Mouse (Mus musculus) mouse trophoblast stem cell (cell line): ENCODE results near the gene Acap1.

Experiments used
- in situ Hi-C, 2 experiments: fragments of 300-500 bp; cut with MseI, MboI; formaldehyde crosslinking; loops; 2 replicates in 1 of 2; 3 replicates in 1 of 2; pipeline ENCODE4 v1.15.1; 2025

Gene Acap1

DNA sequence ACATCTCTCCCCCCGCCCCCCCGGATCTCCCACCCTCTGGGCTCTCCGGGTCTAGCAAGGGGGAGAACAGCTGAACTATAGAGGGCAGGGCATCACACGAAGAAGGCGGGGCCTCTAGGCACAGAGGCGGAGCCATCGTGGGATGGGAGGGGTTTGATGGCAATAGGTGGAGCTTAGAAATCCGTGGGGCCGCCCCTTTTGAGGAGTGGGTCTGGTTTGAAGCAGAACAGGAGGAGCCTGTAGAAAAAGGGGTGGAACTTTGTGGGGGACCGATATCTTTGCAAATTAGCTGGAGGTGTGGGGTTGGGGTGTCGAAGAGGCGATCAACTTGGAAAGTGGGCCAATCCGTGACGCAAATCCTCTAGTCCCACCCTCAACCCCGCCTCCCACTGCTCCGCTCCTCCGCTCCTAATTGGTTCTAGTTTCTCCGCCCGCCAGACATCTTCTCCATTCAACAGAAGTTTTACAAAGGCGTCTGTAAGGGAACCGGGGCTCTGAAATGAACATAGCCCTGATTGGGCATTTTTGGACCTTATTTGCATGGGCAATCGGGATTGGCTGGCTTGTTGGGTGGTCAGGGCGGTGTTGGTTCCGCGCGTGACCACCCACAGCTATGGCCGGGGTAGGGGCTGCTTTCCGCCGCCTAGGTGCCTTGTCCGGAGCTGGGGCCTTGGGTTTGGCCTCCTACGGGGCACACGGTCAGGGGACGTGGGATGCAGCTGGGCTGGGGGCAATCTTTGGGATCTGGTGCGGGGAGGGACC lies 57.2 kb downstream of the Acap1 start, which contains the start of gene Tmem256:
Gene Tmem256, plus strand, starts transcription at position 563 of the 762 bp plus-strand sequence.
- in situ Hi-C loops = no loop called here

- in situ Hi-C loops = no loop called here
Observed at GRCm38 (mm10) chr11:69837604-69837951, 57.8 kb downstream of the Acap1 start, which contains the start of gene Nlgn2. TSS of gene Nlgn2 (minus strand) at chr11:69837784.

- in situ Hi-C loops = no loop called here
Observed at GRCm38 (mm10) chr11:69836703-69837576, 58.4 kb downstream of the Acap1 start.

- in situ Hi-C loops = no loop called here
Observed at GRCm38 (mm10) chr11:69835966-69836335, 59.4 kb downstream of the Acap1 start.

- in situ Hi-C loops = no loop called here
Observed at GRCm38 (mm10) chr11:69835326-69835965, 59.9 kb downstream of the Acap1 start.

GRCm38 (mm10) chr11:69834001-69834549 lies 61.3 kb downstream of the Acap1 start:
- in situ Hi-C loops = no loop called here

GRCm38 (mm10) chr11:69833554-69833953 lies 61.8 kb downstream of the Acap1 start:
- in situ Hi-C loops = no loop called here
